ENCODE assay signal across 15 mouse cellular contexts in genomic region chr12:105899294-105899909, GRCm38 (mm10).
A peak's percentile ranks its signal among the peaks of the same experiment; 100 is the strongest.
DNase-seq lines count a peak whose midpoint lies in the region; ATAC-seq and TF ChIP-seq lines count a peak whose summit lies in the region.
"Had no signal": no experiment of that assay in that cellular context is flagged by ENCODE, and none has a peak within 500 bp of the region (broad histone marks: within the 10 kb centered on the region; RNA-seq: fewer than 3 reads in every experiment).

No protein-coding gene starts in this region.

- no peak overlapping the region for H3K9ac ChIP-seq in forebrain, embryonic 16.5 days (replicated peaks; ENCODE audit: low read depth, low read length)
- H3K9ac ChIP-seq in midbrain, embryonic 11.5 days (ENCODE audit: low read length), result no peak overlapping the region
- H3K9ac ChIP-seq: limb, embryonic 15.5 days had no signal

- 15% methylated on average over 9 of the region's 9 CpGs for WGBS in forebrain, embryonic 16.5 days
- WGBS in midbrain, embryonic 11.5 days, result 66% methylated on average over 9 of the region's 9 CpGs

- TF ChIP-seq CTCF in brain, embryonic 14.5 days (IDR thresholded peaks at IDR 0.05; ENCODE audit: borderline replicate concordance, extremely low read depth, insufficient read depth, insufficient read length), result no peak

- no peak for TF ChIP-seq POLR2A in brain, embryonic 14.5 days (IDR thresholded peaks at IDR 0.05; ENCODE audit: borderline replicate concordance, extremely low read depth, insufficient read depth, insufficient read length, poor library complexity, severe bottlenecking)

- peak; percentile 50 for DNase-seq in ES-CJ7 (ENCODE audit: low read depth, low spot score)
- peak; percentile 93 for DNase-seq in brain, embryonic 14.5 days (ENCODE audit: low read depth)
- DNase-seq in midbrain, embryonic 11.5 days (ENCODE audit: low spot score, missing footprints), result no peak
- DNase-seq in lung, postnatal 36 days, result no peak
- DNase-seq in spleen, postnatal 14 days (ENCODE audit: low spot score in 2 of 2), result no peak
- DNase-seq in left cerebral cortex, postnatal 36 days (ENCODE audit: low spot score in 2 of 2), result no peak
- no peak for DNase-seq in MN1 (ENCODE audit: low spot score)
- DNase-seq: cerebellum, adult 2 months; gastrocnemius, adult 2 months; heart, postnatal 10 days; lung, adult 2 months; thymus, adult 18-20 months had no signal

- no peak overlapping the region for H3K4me3 ChIP-seq in forebrain, embryonic 16.5 days (replicated peaks; ENCODE audit: low read length)
- no peak overlapping the region for H3K4me3 ChIP-seq in midbrain, embryonic 11.5 days (ENCODE audit: low read depth, low read length)
- H3K4me3 ChIP-seq: gastrocnemius, adult 2 months; limb, embryonic 15.5 days had no signal

- intact Hi-C loops in left cerebral cortex, postnatal 36 days (cut with DNase I), result no loop called here

- peaks cover 19% of the 10 kb centered on the region for H3K4me1 ChIP-seq in forebrain, embryonic 16.5 days (replicated peaks; ENCODE audit: control insufficient read depth, insufficient read depth, low read length)
- H3K4me1 ChIP-seq in midbrain, embryonic 11.5 days (ENCODE audit: control insufficient read depth, insufficient read depth, low read length), result no peaks in the 10 kb centered on the region

- ATAC-seq in forebrain, embryonic 16.5 days, result peak; percentile 72
- ATAC-seq in midbrain, embryonic 11.5 days (ENCODE audit: low FRiP score), result peak; percentile 33; the same call in 1 of the 2 replicates
- ATAC-seq: intestine, postnatal 0 days had no signal

- H3K27ac ChIP-seq in forebrain, embryonic 16.5 days (ENCODE audit: low read length), result peak overlapping the region; percentile 89
- H3K27ac ChIP-seq in midbrain, embryonic 11.5 days (ENCODE audit: low read depth, low read length), result peak overlapping the region; percentile 44; the same call in 1 of the 2 replicates
- H3K27ac ChIP-seq: gastrocnemius, adult 2 months; limb, embryonic 15.5 days had no signal

- H3K4me2 ChIP-seq in forebrain, embryonic 16.5 days (ENCODE audit: low read length), result peak overlapping the region; percentile 30
- no peak overlapping the region for H3K4me2 ChIP-seq in midbrain, embryonic 11.5 days
- H3K4me2 ChIP-seq: limb, embryonic 15.5 days had no signal

- H3K9me3 ChIP-seq in forebrain, embryonic 16.5 days (ENCODE audit: control insufficient read depth, low read length), result peaks cover 16% of the 10 kb centered on the region
- H3K9me3 ChIP-seq in midbrain, embryonic 11.5 days (ENCODE audit: control insufficient read depth, low read length), result peaks cover 18% of the 10 kb centered on the region

- no peaks in the 10 kb centered on the region for H3K36me3 ChIP-seq in forebrain, embryonic 16.5 days (ENCODE audit: control insufficient read depth, insufficient read depth)
- no peaks in the 10 kb centered on the region for H3K36me3 ChIP-seq in midbrain, embryonic 11.5 days (ENCODE audit: control insufficient read depth, insufficient read depth, low read length)
- H3K36me3 ChIP-seq: limb, embryonic 15.5 days had no signal

- no peaks in the 10 kb centered on the region for H3K27me3 ChIP-seq in forebrain, embryonic 16.5 days (replicated peaks; ENCODE audit: control insufficient read depth, insufficient read depth, low read length)
- H3K27me3 ChIP-seq in midbrain, embryonic 11.5 days (ENCODE audit: control insufficient read depth, insufficient read depth, low read length), result no peaks in the 10 kb centered on the region

Comparison
In these comparisons a context has a peak if more than half of its experiments do, and no peak if none do; other contexts are left out.
1. DNase-seq: peak in ES-CJ7 (single experiment) and brain, embryonic 14.5 days (single experiment); none in midbrain, embryonic 11.5 days (single experiment), lung, postnatal 36 days (single experiment), spleen, postnatal 14 days (0 of 2), left cerebral cortex, postnatal 36 days (0 of 2) and MN1 (single experiment).